Mouse (Mus musculus) gastrocnemius, adult 2 months (tissue): Measurements from ENCODE around the gene Frmpd1. TPM values are rescaled to one million over a fixed set of nuclear protein-coding genes. Genes with fewer than 3 reads are reported as not detected.

Source experiments
- DNase-seq: peaks from one replicate; pipeline ENCODE4 v3.0.0; 2022
- H3K27ac ChIP-seq: fragments of 200-600 bp; 2 replicates; pipeline ENCODE4 v1.8.1; 2022; ENCODE audit warnings: mild to moderate bottlenecking
- H3K4me3 ChIP-seq: fragments of 200-600 bp; 2 replicates; pipeline ENCODE4 v1.8.1; 2022; ENCODE audit warnings: mild to moderate bottlenecking, moderate library complexity
- CTCF ChIP-seq: fragments of 200-600 bp; IDR thresholded peaks from 2 replicates; pipeline ENCODE4 v1.8.1; 2022; ENCODE audit warnings: antibody characterized with exemption, mild to moderate bottlenecking, moderate library complexity
- intact Hi-C: fragments of 180-260 bp; cut with DNase I; formaldehyde crosslinking; loops from one replicate; pipeline ENCODE4 v1.15.1; 2025
- total RNA-seq, 2 experiments: library from RNA; stranded (reverse); gene quantifications; 2 replicates each; pipeline ENCODE4 v1.2.3; 2021

Frmpd1 gene
- total RNA-seq, 2 experiments from 2014 or later: 0.06 to 0.38 TPM

DNA sequence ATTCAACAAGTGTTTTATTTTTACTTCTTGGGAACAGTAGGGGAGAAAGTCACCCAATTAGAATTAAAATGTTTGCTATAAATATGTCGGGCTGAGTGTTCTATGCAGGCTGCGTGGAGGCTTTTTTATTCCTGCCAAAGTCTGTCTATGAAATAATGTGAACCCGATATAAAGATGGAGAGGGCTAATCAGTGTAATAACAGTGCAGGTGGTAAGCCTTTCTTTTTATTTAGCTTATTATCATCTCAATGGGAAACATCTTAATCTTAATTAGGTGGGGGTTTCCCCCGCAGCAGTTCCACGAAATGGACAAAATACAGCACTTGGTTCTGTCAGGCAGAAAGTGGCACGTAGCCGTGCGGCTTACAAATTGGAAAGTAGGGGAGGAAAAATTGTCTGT, 66.6 kb downstream of the Frmpd1 start:
- TF ChIP-seq CTCF: no peak
- DNase-seq: no peak
- H3K27ac ChIP-seq: no peak overlapping the region
- H3K4me3 ChIP-seq: no peak overlapping the region
- intact Hi-C loops: no loop called here

DNA sequence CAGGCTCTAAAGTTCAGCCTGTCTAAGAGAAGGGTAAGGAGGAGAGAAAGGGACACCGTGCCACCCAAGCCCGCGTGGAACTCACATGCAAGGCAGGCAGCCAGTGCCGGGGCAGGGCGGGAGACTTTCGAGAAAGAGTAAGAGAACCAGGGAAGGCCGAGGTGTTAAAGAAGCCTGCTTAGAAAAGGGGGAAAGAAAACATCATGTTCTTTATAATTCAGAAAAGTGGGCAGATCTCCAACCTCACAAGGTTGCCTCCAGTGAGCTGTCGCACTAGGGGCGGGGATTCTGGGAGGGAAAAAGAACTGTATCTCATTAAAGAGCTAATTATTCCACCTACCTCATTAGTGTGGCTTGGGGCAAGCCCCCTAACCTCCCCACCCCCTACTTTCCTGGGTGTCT, 68.2 kb downstream of the Frmpd1 start:
- Histone ChIP-seq H3K27ac (no peak overlapping the region), H3K4me3 (no peak overlapping the region)
- DNase-seq: no peak
- intact Hi-C loops: no loop called here
- no peak for TF ChIP-seq CTCF

DNA sequence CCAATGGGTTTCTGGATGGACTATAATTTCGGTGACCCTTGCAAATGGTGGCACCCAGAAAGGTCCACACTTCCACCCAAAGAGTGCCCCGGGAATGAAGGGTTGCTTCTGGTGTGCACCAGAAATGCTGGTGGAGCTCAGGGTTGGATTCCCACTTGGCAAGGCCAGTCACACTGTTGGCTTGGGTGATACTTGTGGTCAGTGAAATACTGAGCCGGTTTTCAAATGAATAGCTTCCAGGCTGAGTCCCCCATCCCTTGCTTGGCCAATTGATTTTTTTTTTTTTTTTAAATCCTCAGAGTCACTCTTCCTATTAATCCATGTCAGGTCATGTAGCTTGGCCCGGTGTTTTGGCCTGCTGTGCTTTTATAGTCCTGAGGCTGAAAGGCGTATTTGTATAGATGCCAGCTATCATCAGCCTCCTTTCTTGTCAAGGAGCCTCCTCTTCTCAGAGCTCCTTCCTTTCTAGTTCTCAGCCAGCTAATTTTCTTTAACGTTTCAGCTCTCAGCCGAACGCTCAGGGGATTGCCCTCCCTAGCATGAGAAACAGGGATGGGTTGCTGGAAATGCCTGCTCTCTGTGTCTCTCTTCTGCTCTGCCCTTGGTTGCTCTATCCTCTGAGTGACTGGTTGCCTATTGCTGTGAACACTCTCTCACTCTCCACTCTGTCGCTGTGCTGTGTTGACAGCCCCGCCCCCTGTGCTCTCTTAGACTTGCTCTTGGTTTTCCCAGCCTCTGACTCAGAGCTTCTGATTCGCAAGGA, 69.3 kb downstream of the Frmpd1 start:
- no peak for TF ChIP-seq CTCF
- no peak overlapping the region for H3K4me3 ChIP-seq
- no peak for DNase-seq
- no peak overlapping the region for H3K27ac ChIP-seq
- intact Hi-C loops: no loop called here

DNA sequence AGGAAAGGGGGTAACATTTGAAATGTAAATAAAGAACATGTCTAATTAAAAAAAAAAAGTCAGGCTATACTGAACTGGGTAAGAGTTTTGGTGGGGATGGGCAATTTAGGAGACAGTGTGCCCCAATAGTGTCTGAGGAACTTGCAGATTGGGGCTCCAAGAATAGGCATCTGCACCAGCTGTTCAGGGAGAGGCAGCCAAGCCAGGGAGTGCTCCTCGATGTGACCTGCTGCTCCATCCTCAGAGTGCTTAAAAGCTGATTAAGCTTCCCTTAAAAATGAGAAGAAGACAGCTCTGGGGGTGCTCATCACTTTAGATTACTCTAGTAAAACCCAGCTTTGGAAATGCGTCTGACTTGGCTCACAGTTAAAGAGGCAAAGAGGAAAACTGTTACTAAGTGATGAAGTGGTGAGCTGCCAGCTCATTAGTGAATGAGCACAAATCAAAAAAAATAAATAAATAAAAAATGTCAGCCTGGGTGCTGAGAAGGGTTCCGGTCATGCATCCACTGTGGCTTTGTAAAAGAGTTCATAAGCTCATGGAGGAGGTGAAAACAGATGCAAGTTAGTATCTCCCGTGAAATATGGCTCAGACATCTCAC, 74.7 kb downstream of the Frmpd1 start:
- no peak for TF ChIP-seq CTCF
- no peak overlapping the region for H3K4me3 ChIP-seq
- no peak for DNase-seq
- intact Hi-C loops: no loop called here
- no peak overlapping the region for H3K27ac ChIP-seq

GRCm38 (mm10) chr4:45261551-45261950, 76.9 kb downstream of the Frmpd1 start:
- intact Hi-C loops: no loop called here
- TF ChIP-seq CTCF: no peak
- no peak for DNase-seq
- Histone ChIP-seq H3K4me3 (no peak overlapping the region), H3K27ac (no peak overlapping the region)

- DNase-seq: no peak
- H3K27ac ChIP-seq: no peak overlapping the region
- no peak overlapping the region for H3K4me3 ChIP-seq
- intact Hi-C loops: no loop called here
- TF ChIP-seq CTCF: no peak
Observed at GRCm38 (mm10) chr4:45267883-45268282, 83.2 kb downstream of the Frmpd1 start.

DNA sequence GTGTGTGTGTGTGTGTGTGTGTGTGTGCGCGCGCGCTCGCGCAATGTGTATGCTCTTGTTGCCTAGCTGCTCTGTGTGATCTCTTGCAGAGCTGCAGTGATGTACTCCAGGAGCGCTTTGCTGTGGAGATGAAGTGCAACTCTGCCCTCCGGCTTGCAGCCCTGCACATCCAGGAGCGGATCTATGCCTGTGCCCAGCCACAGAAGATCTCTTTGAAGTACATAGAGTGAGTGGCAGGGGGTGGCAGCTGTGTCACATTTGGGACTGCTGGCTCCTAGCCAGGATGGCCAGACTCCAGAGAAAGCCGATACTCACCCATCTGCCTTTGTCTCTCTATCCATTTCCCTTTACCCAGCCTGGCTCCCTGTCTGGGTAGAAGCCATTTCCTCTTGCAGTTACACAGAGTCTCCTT, 86.4 kb downstream of the Frmpd1 start:
- intact Hi-C loops: no loop called here
- peak; percentile 36 for DNase-seq
- Histone ChIP-seq H3K4me3 (no peak overlapping the region), H3K27ac (no peak overlapping the region)
- no peak for TF ChIP-seq CTCF

DNA sequence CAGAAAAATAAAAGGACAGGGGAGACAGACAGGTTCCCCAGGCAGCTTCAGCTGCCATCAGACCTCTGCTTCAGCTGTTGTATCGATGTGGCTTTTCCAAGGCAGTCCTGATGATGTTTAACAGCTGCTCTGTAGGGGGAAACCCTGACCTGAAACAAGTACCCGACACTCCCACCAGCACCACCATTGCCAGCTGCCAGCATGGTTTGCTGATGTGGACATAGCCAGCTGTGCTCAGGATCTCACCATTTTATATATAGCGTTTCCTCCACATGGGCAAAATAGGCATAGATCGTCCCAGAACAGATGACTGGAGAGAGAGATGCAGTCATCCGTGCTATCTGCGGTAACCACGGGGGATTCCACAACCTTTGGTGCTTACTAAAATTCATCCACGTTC, 91.1 kb downstream of the Frmpd1 start:
- no peak for DNase-seq
- H3K4me3 ChIP-seq: no peak overlapping the region
- no peak overlapping the region for H3K27ac ChIP-seq
- TF ChIP-seq CTCF: no peak
- intact Hi-C loops: no loop called here

GRCm38 (mm10) chr4:45279292-45279691, 94.6 kb downstream of the Frmpd1 start:
- DNase-seq: no peak
- intact Hi-C loops: loop anchor here (1.0 kb wide), 1 partner anchor 182 kb away; no protein-coding TSS in a partner anchor
- no peak overlapping the region for H3K27ac ChIP-seq
- no peak overlapping the region for H3K4me3 ChIP-seq
- TF ChIP-seq CTCF: no peak

DNA sequence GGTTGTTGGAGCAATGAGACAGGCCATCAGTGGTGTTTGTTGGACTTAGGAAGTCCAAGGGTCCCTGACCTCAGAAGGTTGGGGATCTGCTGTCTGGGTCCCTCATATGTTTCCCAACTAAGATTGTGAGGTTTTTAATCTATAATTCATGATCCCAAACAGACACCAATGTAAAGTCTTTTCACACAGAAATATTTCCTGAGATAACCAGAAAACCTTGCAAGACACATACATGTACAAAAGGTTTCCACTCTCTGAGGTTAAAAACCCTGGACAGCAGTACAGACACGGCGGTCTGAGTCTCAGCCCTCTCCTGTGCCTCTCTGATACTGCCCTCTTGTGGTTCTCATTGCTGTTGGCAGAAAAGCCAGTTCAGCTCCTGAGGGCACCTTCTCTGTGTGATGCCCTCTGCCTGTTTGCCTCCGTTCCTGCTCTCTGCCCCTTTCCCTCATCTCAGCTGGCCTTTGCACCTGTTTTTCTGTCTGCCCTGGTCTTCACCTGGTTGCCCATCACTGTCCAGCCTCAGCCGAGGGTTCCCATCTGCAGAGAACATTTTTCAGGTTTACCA, 95.4 kb downstream of the Frmpd1 start:
- intact Hi-C loops: loop anchor here (1.0 kb wide), 1 partner anchor 183 kb away; no protein-coding TSS in a partner anchor
- peak; percentile 58 for DNase-seq
- TF ChIP-seq CTCF: peak; percentile 89
- H3K4me3 ChIP-seq: no peak overlapping the region
- H3K27ac ChIP-seq: no peak overlapping the region

DNA sequence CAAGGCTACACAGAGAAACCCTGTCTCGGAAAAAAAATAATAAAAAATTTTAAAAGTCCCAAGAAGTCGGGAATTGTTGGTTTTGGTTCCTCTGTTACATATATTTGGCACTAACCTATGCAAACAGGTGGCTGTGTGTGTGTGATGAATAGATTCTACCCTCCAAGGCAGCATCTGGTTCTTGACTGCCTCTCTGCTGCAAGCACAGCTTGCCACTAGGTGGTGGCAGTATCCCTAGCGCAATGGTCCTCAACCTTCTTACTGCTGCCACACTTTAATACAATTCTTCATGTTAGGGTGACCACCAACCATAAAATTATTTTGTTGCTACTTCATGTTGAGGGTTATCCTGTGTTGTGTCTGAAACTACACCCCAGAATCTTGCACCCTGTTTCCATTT, 101.6 kb downstream of the Frmpd1 start:
- intact Hi-C loops: loop anchor here (5.0 kb wide), 1 partner anchor 326 kb away; no protein-coding TSS in a partner anchor
- peak; percentile 71 for TF ChIP-seq CTCF
- Histone ChIP-seq H3K27ac (no peak overlapping the region), H3K4me3 (no peak overlapping the region)
- DNase-seq: no peak

- TF ChIP-seq CTCF: no peak
- intact Hi-C loops: loop anchor here (5.0 kb wide), 1 partner anchor 324 kb away; no protein-coding TSS in a partner anchor
- no peak for DNase-seq
- Histone ChIP-seq H3K27ac (no peak overlapping the region), H3K4me3 (no peak overlapping the region)
Observed at GRCm38 (mm10) chr4:45287906-45288305, 103.2 kb downstream of the Frmpd1 start.
